Mouse (Mus musculus) MEL (cell line): ENCODE results near the gene Celf2. TPM values are rescaled to one million over a fixed set of nuclear protein-coding genes. Genes with fewer than 3 reads are reported as not detected.
A peak's percentile ranks its signal among the peaks of the same experiment; 100 is the strongest.

Experiments used
- DNase-seq: peaks from one replicate; pipeline ENCODE4 v3.0.0; 2011; ENCODE audit warnings: low read depth, low spot score
- H3K27ac ChIP-seq: 2 replicates; pipeline ENCODE4 v1.5.1; 2012; ENCODE audit warnings: low read depth, mild to moderate bottlenecking, control low read depth, low read length, moderate library complexity; ENCODE audit not compliant: control insufficient read depth
- H3K27me3 ChIP-seq, 2 experiments: fragments of 150-350 bp in 1 of 2; sonication (generic) in 1 of 2; 2 replicates each; pipeline ENCODE4 v1.6.1; 2012; ENCODE audit warnings: low read length in 2 of 2, mild to moderate bottlenecking in 2 of 2, improper control_type of control experiment in 1 of 2, moderate library complexity in 1 of 2; ENCODE audit not compliant: insufficient read depth in 2 of 2, control insufficient read depth in 1 of 2
- H3K36me3 ChIP-seq, 2 experiments: 2 replicates each; pipeline ENCODE4 v1.6.1; 2012 to 2014; ENCODE audit warnings: low read length in 2 of 2, improper control_type of control experiment in 1 of 2, inconsistent platforms in 1 of 2, mild to moderate bottlenecking in 1 of 2; ENCODE audit not compliant: insufficient read depth in 2 of 2, control insufficient read depth in 1 of 2
- H3K4me1 ChIP-seq, 2 experiments: fragments of 150-350 bp in 1 of 2; sonication (generic) in 1 of 2; 2 replicates each; pipeline ENCODE4 v1.6.1; 2012; ENCODE audit warnings: low read length in 2 of 2, improper control_type of control experiment in 1 of 2, mild to moderate bottlenecking in 1 of 2; ENCODE audit not compliant: insufficient read depth in 2 of 2, control insufficient read depth in 1 of 2
- H3K4me3 ChIP-seq, 2 experiments: fragments of 150-350 bp in 1 of 2; sonication (generic) in 1 of 2; 2 replicates each; pipeline ENCODE4 v1.5.1; 2012; ENCODE audit warnings: low read depth in 2 of 2, low read length in 2 of 2, mild to moderate bottlenecking in 2 of 2, moderate library complexity in 2 of 2, control low read depth in 1 of 2, improper control_type of control experiment in 1 of 2; ENCODE audit not compliant: control insufficient read depth in 1 of 2, insufficient read depth in 1 of 2
- H3K79me2 ChIP-seq: 2 replicates; pipeline ENCODE4 v1.6.1; 2012; ENCODE audit warnings: mild to moderate bottlenecking, low read length, moderate library complexity; ENCODE audit not compliant: control insufficient read depth, poor library complexity, insufficient read depth
- H3K9ac ChIP-seq: 2 replicates; pipeline ENCODE4 v1.6.1; 2012; ENCODE audit warnings: low read depth, mild to moderate bottlenecking, control low read depth, low read length, moderate library complexity; ENCODE audit not compliant: control insufficient read depth, poor library complexity, severe bottlenecking
- H3K9me3 ChIP-seq: fragments of 150-350 bp; sonication (generic); replicated peaks from 2 replicates; pipeline ENCODE4 v1.6.1; 2012; ENCODE audit warnings: mild to moderate bottlenecking, low read length, improper control_type of control experiment, moderate library complexity; ENCODE audit not compliant: insufficient read depth
- BHLHE40 ChIP-seq: IDR thresholded peaks from 2 replicates; pipeline ENCODE4 v1.6.1; 2012; ENCODE audit warnings: low read depth, mild to moderate bottlenecking, inconsistent platforms, low read length, improper control_type of control experiment, borderline replicate concordance
- CHD1 ChIP-seq: IDR thresholded peaks from 2 replicates; pipeline ENCODE4 v1.6.1; 2012; ENCODE audit warnings: low read depth, mild to moderate bottlenecking, inconsistent platforms, low read length, improper control_type of control experiment
- ELF1 ChIP-seq: IDR thresholded peaks from 2 replicates; pipeline ENCODE4 v1.6.1; 2014; ENCODE audit warnings: low read depth, mild to moderate bottlenecking, inconsistent platforms, low read length, improper control_type of control experiment, moderate library complexity
- HCFC1 ChIP-seq: IDR thresholded peaks from 2 replicates; pipeline ENCODE4 v1.6.1; 2012; ENCODE audit warnings: low read depth, mild to moderate bottlenecking, inconsistent platforms, low read length, improper control_type of control experiment, moderate library complexity
- MAFK ChIP-seq: IDR thresholded peaks from 2 replicates; pipeline ENCODE4 v1.6.1; 2011; ENCODE audit warnings: low read depth, mild to moderate bottlenecking, low read length, improper control_type of control experiment, borderline replicate concordance
- MEF2A ChIP-seq: IDR thresholded peaks from 2 replicates; pipeline ENCODE4 v1.6.1; 2014; ENCODE audit warnings: low read depth, mild to moderate bottlenecking, inconsistent platforms, low read length, improper control_type of control experiment; ENCODE audit not compliant: poor library complexity, insufficient replicate concordance, severe bottlenecking; ENCODE audit errors: extremely low read depth
- MXI1 ChIP-seq: IDR thresholded peaks from 2 replicates; pipeline ENCODE4 v1.6.1; 2011; ENCODE audit warnings: mild to moderate bottlenecking, low read depth, low read length, improper control_type of control experiment
- NELFE ChIP-seq: IDR thresholded peaks from 2 replicates; pipeline ENCODE4 v1.6.1; 2011; ENCODE audit warnings: low read depth, low read length, improper control_type of control experiment
- POLR2A ChIP-seq, 2 experiments: IDR thresholded peaks; 2 replicates each; pipeline ENCODE4 v1.6.1; 2011 to 2012; ENCODE audit warnings: low read length in 2 of 2, mild to moderate bottlenecking in 2 of 2, control low read depth in 1 of 2, improper control_type of control experiment in 1 of 2, low read depth in 1 of 2, moderate library complexity in 1 of 2; ENCODE audit not compliant: control insufficient read depth in 1 of 2, insufficient read depth in 1 of 2, poor library complexity in 1 of 2
- RAD21 ChIP-seq: IDR thresholded peaks from 2 replicates; pipeline ENCODE4 v1.6.1; 2011; ENCODE audit warnings: mild to moderate bottlenecking, low read depth, low read length, improper control_type of control experiment
- SIN3A ChIP-seq: IDR thresholded peaks from 2 replicates; pipeline ENCODE4 v1.6.1; 2012; ENCODE audit warnings: low read length, improper control_type of control experiment, inconsistent platforms
- TBP ChIP-seq: IDR thresholded peaks from 2 replicates; pipeline ENCODE4 v1.8.0; 2011; ENCODE audit warnings: low read depth, low read length, improper control_type of control experiment
- TCF12 ChIP-seq: IDR thresholded peaks from 2 replicates; pipeline ENCODE4 v1.6.1; 2014; ENCODE audit warnings: low read depth, mild to moderate bottlenecking, inconsistent platforms, low read length, improper control_type of control experiment, moderate library complexity
- UBTF ChIP-seq: IDR thresholded peaks from 2 replicates; pipeline ENCODE4 v1.6.1; 2012; ENCODE audit warnings: low read depth, mild to moderate bottlenecking, inconsistent platforms, low read length, improper control_type of control experiment, moderate library complexity, borderline replicate concordance; ENCODE audit not compliant: insufficient read depth
- USF2 ChIP-seq, 2 experiments: IDR thresholded peaks; 2 replicates each; pipeline ENCODE4 v1.6.1; 2011 to 2012; ENCODE audit warnings: improper control_type of control experiment in 2 of 2, low read length in 2 of 2, borderline replicate concordance in 1 of 2, inconsistent platforms in 1 of 2, low read depth in 1 of 2, mild to moderate bottlenecking in 1 of 2; ENCODE audit not compliant: insufficient read depth in 1 of 2
- ZC3H11A ChIP-seq: IDR thresholded peaks from 2 replicates; pipeline ENCODE4 v1.6.1; 2012; ENCODE audit warnings: low read depth, mild to moderate bottlenecking, inconsistent platforms, low read length, improper control_type of control experiment
- polyA plus RNA-seq, 2 experiments: library from polyadenylated mRNA; stranded (reverse) in 1 of 2; unstranded in 1 of 2; fragments of >175 nt in 1 of 2; fragments of >200 nt in 1 of 2; gene quantifications; 2 replicates each; pipeline versions ENCODE4 v1.2.1 to v1.2.4; 2012; ENCODE audit warnings: low replicate concordance in 2 of 2, low read depth in 1 of 2; ENCODE audit not compliant: insufficient read length in 2 of 2, insufficient read depth in 1 of 2, missing spikeins in 1 of 2
- total RNA-seq: library from RNA; depleted of rRNA; stranded (reverse); fragments of 300-350 nt; gene quantifications from 2 replicates; pipeline ENCODE4 v1.2.3, GENCODE M21; 2012

Celf2 gene
- total and polyA plus RNA-seq, 3 experiments: 8.9 to 16.7 TPM; not detected in 1

DNA sequence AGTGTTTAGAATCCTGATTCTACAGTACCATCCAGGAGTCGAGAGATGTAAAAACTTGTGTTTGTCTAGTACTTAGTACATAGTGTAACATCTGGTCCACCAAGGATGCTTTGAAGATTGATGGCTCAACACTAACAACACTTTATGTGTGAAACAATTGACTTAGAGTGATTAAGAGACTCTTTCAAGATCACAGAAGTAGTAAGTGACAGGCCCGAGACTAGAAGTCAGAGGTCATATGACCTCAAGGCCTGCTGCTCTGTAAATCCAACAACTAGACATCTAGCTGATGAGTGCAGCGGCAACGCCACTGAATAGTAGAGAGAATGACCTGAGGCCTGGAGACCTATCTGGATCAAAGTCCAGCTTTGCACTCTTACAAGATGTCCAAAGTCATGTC, 523.7 kb downstream of the Celf2 start:
- no peaks in the 10 kb centered on the region for H3K27me3 ChIP-seq
- no peak overlapping the region for H3K9ac ChIP-seq
- DNase-seq: no peak
- H3K4me1 ChIP-seq: no peaks in the 10 kb centered on the region
- H3K79me2 ChIP-seq: no peaks in the 10 kb centered on the region
- TF ChIP-seq ZC3H11A (no peak), SIN3A (no peak), CHD1 (no peak), ELF1 (no peak), TCF12 (no peak), NELFE (no peak), POLR2A (IDR thresholded peaks at IDR 0.05; ENCODE audit: control insufficient read depth in 1 of 2, insufficient read depth in 1 of 2, low read depth in 1 of 2, low read length in 2 of 2, poor library complexity in 1 of 2) (no peak), MXI1 (no peak), BHLHE40 (no peak), RAD21 (no peak), HCFC1 (no peak)
- TF ChIP-seq, all 39 proteins: peak for 0
- Histone ChIP-seq H3K36me3 (no peaks in the 10 kb centered on the region), H3K27ac (no peak overlapping the region), H3K9me3 (no peaks in the 10 kb centered on the region), H3K4me3 (no peak overlapping the region)

GRCm38 (mm10) chr2:6983902-6984301, 525.5 kb downstream of the Celf2 start:
- TF ChIP-seq UBTF (no peak), MEF2A (no peak)
- no peaks in the 10 kb centered on the region for H3K27me3 ChIP-seq
- no peak overlapping the region for H3K27ac ChIP-seq
- no peaks in the 10 kb centered on the region for H3K9me3 ChIP-seq
- no peak for DNase-seq
- H3K36me3 ChIP-seq: no peaks in the 10 kb centered on the region
- H3K4me3 ChIP-seq: no peak overlapping the region
- H3K4me1 ChIP-seq: no peaks in the 10 kb centered on the region
- no peaks in the 10 kb centered on the region for H3K79me2 ChIP-seq
- no peak overlapping the region for H3K9ac ChIP-seq

DNA sequence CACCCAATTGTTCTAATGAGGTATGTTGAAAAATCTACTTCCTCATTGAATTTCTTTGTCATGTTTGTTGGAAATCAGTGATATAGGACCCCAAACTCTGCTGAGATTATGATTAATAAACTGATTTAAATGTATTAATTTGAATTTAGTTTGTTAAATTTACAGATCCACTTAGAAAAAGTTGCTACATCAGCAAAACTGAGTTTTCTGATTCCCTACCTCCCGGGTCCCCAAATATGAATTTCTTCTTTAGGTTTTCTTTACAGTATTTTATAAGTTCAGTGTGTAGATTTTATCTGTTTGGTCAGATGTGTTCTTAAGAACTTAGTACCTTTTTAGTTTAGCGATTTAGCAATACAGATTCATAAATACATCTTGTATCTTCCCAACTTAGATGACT, 533.1 kb downstream of the Celf2 start:
- TF ChIP-seq USF2 (IDR thresholded peaks at IDR 0.05; ENCODE audit: borderline replicate concordance in 1 of 2, insufficient read depth in 1 of 2, low read depth in 1 of 2, low read length in 2 of 2) (no peak), MAFK (peak; percentile 25; the same call in 1 of the 2 replicates), TBP (no peak)
- no peaks in the 10 kb centered on the region; a peak in 1 of 4 replicates for H3K4me1 ChIP-seq
- no peak overlapping the region for H3K4me3 ChIP-seq
- no peaks in the 10 kb centered on the region for H3K9me3 ChIP-seq
- no peak for DNase-seq
- no peaks in the 10 kb centered on the region for H3K36me3 ChIP-seq
- no peaks in the 10 kb centered on the region for H3K27me3 ChIP-seq
- no peak overlapping the region for H3K27ac ChIP-seq
- H3K79me2 ChIP-seq: no peaks in the 10 kb centered on the region
- H3K9ac ChIP-seq: no peak overlapping the region
